Mouse (Mus musculus) thymus, adult 2 months (tissue): Measurements from ENCODE around the gene Map3k14. TPM values are rescaled to one million over a fixed set of nuclear protein-coding genes. Genes with fewer than 3 reads are reported as not detected.

Source experiments
- DNase-seq: peaks from one replicate; pipeline ENCODE4 v3.0.0; 2021
- H3K27ac ChIP-seq: fragments of 200-500 bp; 2 replicates; pipeline ENCODE4 v1.5.1; 2012; ENCODE audit warnings: low read length, control low read depth; ENCODE audit not compliant: control insufficient read depth, insufficient read depth
- H3K27me3 ChIP-seq: fragments of 200-500 bp; 2 replicates; pipeline ENCODE4 v1.6.1; 2012; ENCODE audit warnings: mild to moderate bottlenecking, low read length, moderate library complexity, mixed read lengths; ENCODE audit not compliant: control insufficient read depth, insufficient read depth
- H3K36me3 ChIP-seq: fragments of 200-500 bp; 2 replicates; pipeline ENCODE4 v1.6.1; 2012; ENCODE audit warnings: mild to moderate bottlenecking, low read length, moderate library complexity; ENCODE audit not compliant: control insufficient read depth, insufficient read depth
- H3K4me1 ChIP-seq: fragments of 200-500 bp; replicated peaks from 2 replicates; pipeline ENCODE4 v1.6.1; 2012; ENCODE audit warnings: low read length; ENCODE audit not compliant: control insufficient read depth, insufficient read depth
- H3K4me3 ChIP-seq: fragments of 200-500 bp; 2 replicates; pipeline ENCODE4 v1.5.1; 2012; ENCODE audit warnings: mild to moderate bottlenecking, low read length, control low read depth, moderate library complexity; ENCODE audit not compliant: control insufficient read depth, insufficient read depth
- CTCF ChIP-seq: fragments of 200-500 bp; IDR thresholded peaks from 2 replicates; pipeline ENCODE4 v1.5.1; 2012; ENCODE audit warnings: mild to moderate bottlenecking, control low read depth, low read length, moderate library complexity, borderline replicate concordance; ENCODE audit not compliant: control insufficient read depth, poor library complexity, insufficient read depth; ENCODE audit errors: extremely low read depth
- POLR2A ChIP-seq: fragments of 200-500 bp; IDR thresholded peaks from 2 replicates; pipeline ENCODE4 v1.6.1; 2012; ENCODE audit warnings: mild to moderate bottlenecking, low read length, control low read depth, moderate library complexity; ENCODE audit not compliant: control insufficient read depth, poor library complexity, insufficient read depth; ENCODE audit errors: extremely low read depth
- WGBS: fragments of 180-500 bp; shearing (Covaris S2); methylation state at CpG from one replicate; pipeline ENCODE4 v1.1.7; 2018; 5-methylcytosine and 5-hydroxymethylcytosine counted together
- polyA plus RNA-seq: library from polyadenylated mRNA; depleted of rRNA; stranded (reverse); fragments of >200 nt; gene quantifications from 2 replicates; pipeline ENCODE4 v1.2.3, GENCODE M21; 2012

The Map3k14 gene
- polyA plus RNA-seq, 1 experiment, result 40.7 TPM

GRCm38 (mm10) chr11:103264427-103265005 lies 2.8 kb downstream of the Map3k14 start:
- Histone ChIP-seq H3K27me3 (no peaks in the 10 kb centered on the region), H3K4me1 (peaks cover 45% of the 10 kb centered on the region), H3K27ac (peak overlapping the region; percentile 88), H3K4me3 (peak overlapping the region; percentile 71), H3K36me3 (no peaks in the 10 kb centered on the region)
- WGBS, result 2% methylated on average over 20 of the region's 20 CpGs
- peak; percentile 45 for DNase-seq
- TF ChIP-seq CTCF (no peak), POLR2A (no peak)

GRCm38 (mm10) chr11:103263551-103263950 lies 3.7 kb downstream of the Map3k14 start:
- DNase-seq, result peak; percentile 50
- WGBS, result 8% methylated on average over 10 of the region's 10 CpGs
- Histone ChIP-seq H3K4me3 (peak overlapping the region; percentile 33), H3K27ac (peak overlapping the region; percentile 97), H3K27me3 (no peaks in the 10 kb centered on the region), H3K4me1 (peaks cover 51% of the 10 kb centered on the region), H3K36me3 (no peaks in the 10 kb centered on the region)
- TF ChIP-seq POLR2A (no peak), CTCF (no peak)

- TF ChIP-seq POLR2A (no peak), CTCF (no peak)
- Histone ChIP-seq H3K4me3 (peak overlapping the region; percentile 42), H3K27ac (peak overlapping the region; percentile 97), H3K4me1 (peaks cover 48% of the 10 kb centered on the region), H3K27me3 (no peaks in the 10 kb centered on the region), H3K36me3 (no peaks in the 10 kb centered on the region)
- peak; percentile 70 for DNase-seq
- 3% methylated on average over 20 of the region's 20 CpGs for WGBS
Measured at GRCm38 (mm10) chr11:103262412-103263267, 4.6 kb downstream of the Map3k14 start.

GRCm38 (mm10) chr11:103261671-103262411 lies 5.4 kb downstream of the Map3k14 start:
- TF ChIP-seq CTCF (no peak), POLR2A (no peak)
- H3K4me3 ChIP-seq, result peak overlapping the region; percentile 42
- no peaks in the 10 kb centered on the region for H3K27me3 ChIP-seq
- H3K36me3 ChIP-seq, result no peaks in the 10 kb centered on the region
- peaks cover 52% of the 10 kb centered on the region for H3K4me1 ChIP-seq
- H3K27ac ChIP-seq, result peak overlapping the region; percentile 97
- no peak for DNase-seq
- WGBS, result 81% methylated on average over 7 of the region's 7 CpGs

- WGBS, result 86% methylated on average over 12 of the region's 12 CpGs
- Histone ChIP-seq H3K36me3 (no peaks in the 10 kb centered on the region), H3K4me1 (peaks cover 46% of the 10 kb centered on the region), H3K27me3 (no peaks in the 10 kb centered on the region), H3K27ac (no peak overlapping the region; the same call in 1 of the 2 replicates), H3K4me3 (no peak overlapping the region)
- TF ChIP-seq CTCF (no peak), POLR2A (no peak)
- DNase-seq, result no peak
Measured at GRCm38 (mm10) chr11:103260515-103261192, 6.6 kb downstream of the Map3k14 start.

GRCm38 (mm10) chr11:103260034-103260433 lies 7.2 kb downstream of the Map3k14 start:
- no peak for TF ChIP-seq POLR2A
- TF ChIP-seq CTCF, result no peak
- no peak for DNase-seq
- no peak overlapping the region for H3K4me3 ChIP-seq
- H3K4me1 ChIP-seq, result peaks cover 43% of the 10 kb centered on the region
- H3K27ac ChIP-seq, result no peak overlapping the region
- H3K27me3 ChIP-seq, result no peaks in the 10 kb centered on the region
- WGBS, result 92% methylated on average over 5 of the region's 5 CpGs
- no peaks in the 10 kb centered on the region for H3K36me3 ChIP-seq
